Mouse (Mus musculus) bone marrow, adult 2 months (tissue): ENCODE data around the gene Gm13694. TPM values are rescaled to one million over a fixed set of nuclear protein-coding genes. Genes with fewer than 3 reads are reported as not detected.
"Not testable (repeated sequence)": the region's sequence is repeated elsewhere in the genome, so short reads cannot be mapped to it uniquely, and the experiment has no call there.

Source experiments
- H3K27ac ChIP-seq: fragments of 200-500 bp; 2 replicates; pipeline ENCODE4 v1.5.1; 2012; ENCODE audit warnings: low read depth, mild to moderate bottlenecking, control low read depth, inconsistent platforms, low read length; ENCODE audit not compliant: control insufficient read depth, poor library complexity, insufficient read depth
- H3K4me1 ChIP-seq: fragments of 200-500 bp; 2 replicates; pipeline ENCODE4 v1.6.1; 2011; ENCODE audit warnings: low read length; ENCODE audit not compliant: control insufficient read depth, insufficient read depth
- H3K4me3 ChIP-seq: fragments of 200-500 bp; replicated peaks from 2 replicates; pipeline ENCODE3; 2011; ENCODE audit warnings: mild to moderate bottlenecking, low read depth, low read length, control low read depth; ENCODE audit not compliant: control insufficient read depth
- CTCF ChIP-seq: fragments of 200-500 bp; IDR thresholded peaks from 2 replicates; pipeline ENCODE4 v1.5.1; 2011; ENCODE audit warnings: low read length, control low read depth; ENCODE audit not compliant: control insufficient read depth, insufficient read depth
- POLR2A ChIP-seq: fragments of 200-500 bp; IDR thresholded peaks from 2 replicates; pipeline ENCODE4 v1.6.1; 2011; ENCODE audit warnings: low read depth, mild to moderate bottlenecking, control low read depth, low read length, borderline replicate concordance; ENCODE audit not compliant: control insufficient read depth
- WGBS: fragments of 180-500 bp; shearing (Covaris S2); methylation state at CpG from one replicate; pipeline ENCODE4 v1.1.7; 2018; 5-methylcytosine and 5-hydroxymethylcytosine counted together
- polyA plus RNA-seq: library from polyadenylated mRNA; stranded (reverse); fragments of >200 nt; gene quantifications from 2 replicates; pipeline ENCODE4 v1.2.4, GENCODE M21; 2011; ENCODE audit warnings: low replicate concordance; ENCODE audit not compliant: missing spikeins, insufficient read depth, insufficient read length

The Gm13694 gene
- not detected in 2 replicates for polyA plus RNA-seq

DNA sequence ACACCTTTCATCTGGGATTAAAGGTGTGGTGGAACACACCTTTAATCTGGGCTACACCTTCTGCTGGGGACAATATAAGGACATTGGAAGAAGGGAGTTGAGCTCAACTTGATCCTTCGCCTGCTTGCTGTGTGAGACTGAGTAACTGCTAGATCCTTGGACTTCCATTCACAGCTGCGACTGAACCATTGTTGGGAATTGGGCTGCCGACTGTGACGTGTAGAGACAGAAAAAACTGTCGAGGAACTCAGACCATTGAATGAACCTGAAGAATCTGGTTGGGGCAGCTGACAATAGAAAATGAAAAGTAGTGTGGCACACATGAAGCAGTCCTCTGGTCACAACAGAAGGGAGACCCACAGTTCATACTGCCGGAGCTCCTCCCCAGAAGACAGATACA is at the start of gene Gm13694:
Gene Gm13694, plus strand, starts transcription at position 301 of the 400 bp plus-strand sequence.
- H3K4me3 ChIP-seq, H3K27ac ChIP-seq, H3K4me1 ChIP-seq: not testable (repeated sequence)
- no CpG with 5 or more reads among the region's 6 CpGs for WGBS

DNA sequence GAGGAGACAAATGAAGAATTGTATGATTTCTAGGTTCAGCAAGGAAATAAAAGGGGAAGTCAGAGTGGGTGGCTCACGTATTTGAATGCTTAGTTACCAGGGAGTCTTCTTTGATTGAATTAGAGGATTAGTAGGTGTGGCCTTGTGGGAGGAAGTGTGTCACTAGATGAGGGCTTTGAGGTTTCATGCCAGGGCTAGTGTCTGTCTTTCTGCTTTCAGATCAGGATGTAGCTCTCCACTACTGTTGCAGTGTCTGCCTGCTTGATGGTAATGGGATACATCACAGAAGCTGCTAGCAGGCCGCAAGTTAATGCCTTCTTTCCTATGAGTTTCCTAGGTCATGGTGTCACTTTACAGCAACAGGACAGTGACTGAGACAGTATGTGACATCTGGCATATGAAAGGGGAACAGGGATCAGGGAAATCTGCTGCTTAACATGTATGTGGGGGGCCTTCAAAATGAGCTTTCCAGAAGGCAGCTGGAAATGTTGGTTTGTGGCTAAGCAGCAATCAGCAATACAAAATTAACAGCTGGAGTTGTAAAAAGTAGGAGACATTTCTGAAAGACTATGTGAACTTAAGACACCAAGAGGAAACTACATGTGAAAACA is 49.1 kb upstream of the Gm13694 start:
- H3K4me3 ChIP-seq, result no peak overlapping the region
- WGBS, result 5% methylated on average over 2 of the region's 2 CpGs
- TF ChIP-seq POLR2A (no peak), CTCF (no peak)
- no peaks in the 10 kb centered on the region for H3K4me1 ChIP-seq
- H3K27ac ChIP-seq, result no peak overlapping the region

DNA sequence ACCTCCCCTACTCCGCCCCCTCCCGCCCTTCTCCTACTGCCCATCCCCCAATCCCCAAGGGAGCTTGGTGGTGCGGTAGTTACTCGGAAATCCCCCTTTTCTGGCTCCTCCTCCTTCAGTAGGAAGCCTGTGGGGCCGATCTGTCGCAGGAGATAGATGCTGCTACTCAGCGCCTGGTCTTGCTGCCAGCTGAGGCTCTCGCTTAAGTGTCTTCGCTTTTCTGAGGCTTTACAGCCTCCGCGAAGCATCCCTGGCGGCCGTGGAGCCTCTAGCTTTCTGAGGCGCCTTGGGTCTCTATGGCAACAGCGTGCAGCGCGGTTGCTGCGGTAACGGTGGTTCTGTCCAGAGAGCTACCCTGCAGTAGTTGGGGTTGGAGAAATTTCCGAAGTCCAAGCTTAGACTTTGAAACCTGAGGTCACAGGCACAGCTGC is 37.8 kb upstream of the Gm13694 start, which contains the start of gene Zswim2:
Gene Zswim2, minus strand, starts transcription at position 298 of the 431 bp plus-strand sequence.
- H3K27ac ChIP-seq, result no peak within 1 kb of the TSS
- WGBS, result 1% methylated on average over 20 of the region's 20 CpGs
- no peaks in the 10 kb centered on the region for H3K4me1 ChIP-seq
- H3K4me3 ChIP-seq, result no peak within 1 kb of the TSS
- TF ChIP-seq POLR2A (no peak), CTCF (no peak)

DNA sequence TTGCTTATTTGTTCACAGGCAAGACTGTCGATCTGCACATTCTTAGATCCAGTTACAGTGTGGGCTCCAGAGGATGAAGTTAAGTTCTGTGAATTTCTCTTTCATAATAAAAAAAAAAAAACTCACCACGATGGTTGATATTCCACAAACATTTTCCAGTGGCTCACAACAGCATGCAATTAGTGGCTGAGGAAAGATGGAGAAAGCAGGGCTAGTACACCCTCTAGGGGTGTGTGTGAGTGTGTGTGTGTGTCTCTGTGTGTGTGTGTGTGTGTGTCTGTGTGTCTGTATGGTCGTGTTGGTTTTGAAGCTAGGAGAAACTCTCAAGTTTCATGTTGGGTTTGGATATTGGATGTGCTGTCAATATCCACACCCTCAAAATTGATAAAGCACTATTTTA is 37.4 kb upstream of the Gm13694 start:
- no peak overlapping the region for H3K4me3 ChIP-seq
- H3K4me1 ChIP-seq, result no peaks in the 10 kb centered on the region
- 13% methylated on average over 3 of the region's 3 CpGs for WGBS
- H3K27ac ChIP-seq, result no peak overlapping the region
- TF ChIP-seq POLR2A (no peak), CTCF (no peak)

DNA sequence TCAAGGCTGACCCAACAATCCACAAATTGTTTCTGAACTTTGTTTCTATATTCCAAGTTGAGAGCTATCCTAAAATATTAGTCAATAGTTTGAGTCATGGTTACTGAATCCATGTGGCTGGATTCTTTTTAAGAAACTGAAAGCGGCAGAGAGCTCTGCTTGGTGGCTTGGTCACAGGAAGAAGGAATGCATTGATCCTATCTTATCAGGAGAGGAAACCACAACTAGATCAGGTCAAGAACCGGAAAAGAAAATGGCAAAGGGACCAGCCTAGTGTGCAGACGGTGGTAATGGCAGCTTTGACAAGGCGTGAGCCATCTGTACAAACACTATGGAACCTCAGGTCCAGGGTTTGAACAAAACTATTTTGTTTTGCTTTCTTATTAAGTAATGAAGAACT is 36.9 kb upstream of the Gm13694 start:
- no peaks in the 10 kb centered on the region for H3K4me1 ChIP-seq
- 15% methylated on average over 4 of the region's 4 CpGs for WGBS
- no peak for TF ChIP-seq POLR2A
- TF ChIP-seq CTCF, result no peak
- no peak overlapping the region for H3K27ac ChIP-seq
- H3K4me3 ChIP-seq, result no peak overlapping the region

DNA sequence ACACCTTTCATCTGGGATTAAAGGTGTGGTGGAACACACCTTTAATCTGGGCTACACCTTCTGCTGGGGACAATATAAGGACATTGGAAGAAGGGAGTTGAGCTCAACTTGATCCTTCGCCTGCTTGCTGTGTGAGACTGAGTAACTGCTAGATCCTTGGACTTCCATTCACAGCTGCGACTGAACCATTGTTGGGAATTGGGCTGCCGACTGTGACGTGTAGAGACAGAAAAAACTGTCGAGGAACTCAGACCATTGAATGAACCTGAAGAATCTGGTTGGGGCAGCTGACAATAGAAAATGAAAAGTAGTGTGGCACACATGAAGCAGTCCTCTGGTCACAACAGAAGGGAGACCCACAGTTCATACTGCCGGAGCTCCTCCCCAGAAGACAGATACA is 23.3 kb upstream of the Gm13694 start, which contains the start of gene Gm13698:
Gene Gm13698, plus strand, starts transcription at position 301 of the 400 bp plus-strand sequence.
- not testable (repeated sequence) for H3K4me1 ChIP-seq, H3K4me3 ChIP-seq, H3K27ac ChIP-seq
- no CpG with 5 or more reads among the region's 6 CpGs for WGBS

DNA sequence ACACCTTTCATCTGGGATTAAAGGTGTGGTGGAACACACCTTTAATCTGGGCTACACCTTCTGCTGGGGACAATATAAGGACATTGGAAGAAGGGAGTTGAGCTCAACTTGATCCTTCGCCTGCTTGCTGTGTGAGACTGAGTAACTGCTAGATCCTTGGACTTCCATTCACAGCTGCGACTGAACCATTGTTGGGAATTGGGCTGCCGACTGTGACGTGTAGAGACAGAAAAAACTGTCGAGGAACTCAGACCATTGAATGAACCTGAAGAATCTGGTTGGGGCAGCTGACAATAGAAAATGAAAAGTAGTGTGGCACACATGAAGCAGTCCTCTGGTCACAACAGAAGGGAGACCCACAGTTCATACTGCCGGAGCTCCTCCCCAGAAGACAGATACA is 17.5 kb upstream of the Gm13694 start, which contains the start of gene Gm13693:
Gene Gm13693, plus strand, starts transcription at position 301 of the 400 bp plus-strand sequence.
- not testable (repeated sequence) for H3K4me1 ChIP-seq
- no CpG with 5 or more reads among the region's 6 CpGs for WGBS

DNA sequence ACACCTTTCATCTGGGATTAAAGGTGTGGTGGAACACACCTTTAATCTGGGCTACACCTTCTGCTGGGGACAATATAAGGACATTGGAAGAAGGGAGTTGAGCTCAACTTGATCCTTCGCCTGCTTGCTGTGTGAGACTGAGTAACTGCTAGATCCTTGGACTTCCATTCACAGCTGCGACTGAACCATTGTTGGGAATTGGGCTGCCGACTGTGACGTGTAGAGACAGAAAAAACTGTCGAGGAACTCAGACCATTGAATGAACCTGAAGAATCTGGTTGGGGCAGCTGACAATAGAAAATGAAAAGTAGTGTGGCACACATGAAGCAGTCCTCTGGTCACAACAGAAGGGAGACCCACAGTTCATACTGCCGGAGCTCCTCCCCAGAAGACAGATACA is 11.7 kb upstream of the Gm13694 start, which contains the start of gene Gm13695:
Gene Gm13695, plus strand, starts transcription at position 301 of the 400 bp plus-strand sequence.
- H3K4me1 ChIP-seq, H3K4me3 ChIP-seq, H3K27ac ChIP-seq: not testable (repeated sequence)
- no CpG with 5 or more reads among the region's 6 CpGs for WGBS

More for the DNA sequence above, 17.5 kb upstream of the Gm13694 start, which contains the start of gene Gm13693:
- H3K27ac ChIP-seq, H3K4me3 ChIP-seq: not testable (repeated sequence)

DNA sequence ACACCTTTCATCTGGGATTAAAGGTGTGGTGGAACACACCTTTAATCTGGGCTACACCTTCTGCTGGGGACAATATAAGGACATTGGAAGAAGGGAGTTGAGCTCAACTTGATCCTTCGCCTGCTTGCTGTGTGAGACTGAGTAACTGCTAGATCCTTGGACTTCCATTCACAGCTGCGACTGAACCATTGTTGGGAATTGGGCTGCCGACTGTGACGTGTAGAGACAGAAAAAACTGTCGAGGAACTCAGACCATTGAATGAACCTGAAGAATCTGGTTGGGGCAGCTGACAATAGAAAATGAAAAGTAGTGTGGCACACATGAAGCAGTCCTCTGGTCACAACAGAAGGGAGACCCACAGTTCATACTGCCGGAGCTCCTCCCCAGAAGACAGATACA is 5.9 kb upstream of the Gm13694 start, which contains the start of gene Gm13696:
Gene Gm13696, plus strand, starts transcription at position 301 of the 400 bp plus-strand sequence.
- H3K4me3 ChIP-seq, H3K27ac ChIP-seq, H3K4me1 ChIP-seq: not testable (repeated sequence)
- WGBS, result no CpG with 5 or more reads among the region's 6 CpGs

DNA sequence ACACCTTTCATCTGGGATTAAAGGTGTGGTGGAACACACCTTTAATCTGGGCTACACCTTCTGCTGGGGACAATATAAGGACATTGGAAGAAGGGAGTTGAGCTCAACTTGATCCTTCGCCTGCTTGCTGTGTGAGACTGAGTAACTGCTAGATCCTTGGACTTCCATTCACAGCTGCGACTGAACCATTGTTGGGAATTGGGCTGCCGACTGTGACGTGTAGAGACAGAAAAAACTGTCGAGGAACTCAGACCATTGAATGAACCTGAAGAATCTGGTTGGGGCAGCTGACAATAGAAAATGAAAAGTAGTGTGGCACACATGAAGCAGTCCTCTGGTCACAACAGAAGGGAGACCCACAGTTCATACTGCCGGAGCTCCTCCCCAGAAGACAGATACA is 5.7 kb downstream of the Gm13694 start, which contains the start of gene Gm13697:
Gene Gm13697, plus strand, starts transcription at position 301 of the 400 bp plus-strand sequence.
- not testable (repeated sequence) for H3K4me3 ChIP-seq, H3K27ac ChIP-seq, H3K4me1 ChIP-seq
- no CpG with 5 or more reads among the region's 6 CpGs for WGBS

DNA sequence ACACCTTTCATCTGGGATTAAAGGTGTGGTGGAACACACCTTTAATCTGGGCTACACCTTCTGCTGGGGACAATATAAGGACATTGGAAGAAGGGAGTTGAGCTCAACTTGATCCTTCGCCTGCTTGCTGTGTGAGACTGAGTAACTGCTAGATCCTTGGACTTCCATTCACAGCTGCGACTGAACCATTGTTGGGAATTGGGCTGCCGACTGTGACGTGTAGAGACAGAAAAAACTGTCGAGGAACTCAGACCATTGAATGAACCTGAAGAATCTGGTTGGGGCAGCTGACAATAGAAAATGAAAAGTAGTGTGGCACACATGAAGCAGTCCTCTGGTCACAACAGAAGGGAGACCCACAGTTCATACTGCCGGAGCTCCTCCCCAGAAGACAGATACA is 11.5 kb downstream of the Gm13694 start, which contains the start of gene Gm13691:
Gene Gm13691, plus strand, starts transcription at position 301 of the 400 bp plus-strand sequence.
- no CpG with 5 or more reads among the region's 6 CpGs for WGBS
- H3K4me1 ChIP-seq, H3K27ac ChIP-seq, H3K4me3 ChIP-seq: not testable (repeated sequence)

DNA sequence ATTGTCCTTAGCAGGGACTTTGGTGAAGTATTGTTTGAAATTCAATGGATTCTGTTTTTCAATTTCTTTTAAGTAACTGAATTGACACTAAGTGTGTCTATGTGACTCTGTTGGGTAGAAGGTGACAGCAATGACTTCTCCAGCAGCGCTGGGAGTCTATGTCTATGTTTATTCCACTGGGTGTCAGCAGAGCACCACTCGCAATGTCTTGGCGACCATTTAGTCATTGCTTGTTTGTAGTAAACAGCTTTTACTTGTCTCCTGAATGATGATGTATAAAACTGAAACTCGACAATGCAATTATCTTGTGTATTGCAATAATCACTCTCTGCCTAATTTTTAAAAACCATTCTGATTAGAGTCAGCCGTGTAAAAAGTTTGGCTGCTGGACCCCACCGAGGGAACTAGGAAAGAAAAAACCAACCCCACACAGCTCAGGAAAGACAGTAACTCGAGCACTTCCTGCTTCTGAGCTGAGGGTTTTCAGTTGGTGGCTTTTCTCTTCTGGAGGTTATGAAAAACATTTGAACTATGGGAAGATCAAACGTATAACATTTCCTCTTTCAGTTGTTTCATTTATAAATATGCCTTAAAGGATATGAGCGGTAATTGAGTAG is 15.0 kb downstream of the Gm13694 start:
- WGBS, result 0% methylated on average over 8 of the region's 9 CpGs
- H3K4me1 ChIP-seq, H3K4me3 ChIP-seq, H3K27ac ChIP-seq: not testable (repeated sequence)
